Mouse (Mus musculus): ENCODE data around the gene Arhgap42. TPM values are rescaled to one million over a fixed set of nuclear protein-coding genes. Genes with fewer than 3 reads are reported as not detected.

Arhgap42 gene
- polyA plus RNA-seq, 1 experiment = 16.1 TPM

DNA sequence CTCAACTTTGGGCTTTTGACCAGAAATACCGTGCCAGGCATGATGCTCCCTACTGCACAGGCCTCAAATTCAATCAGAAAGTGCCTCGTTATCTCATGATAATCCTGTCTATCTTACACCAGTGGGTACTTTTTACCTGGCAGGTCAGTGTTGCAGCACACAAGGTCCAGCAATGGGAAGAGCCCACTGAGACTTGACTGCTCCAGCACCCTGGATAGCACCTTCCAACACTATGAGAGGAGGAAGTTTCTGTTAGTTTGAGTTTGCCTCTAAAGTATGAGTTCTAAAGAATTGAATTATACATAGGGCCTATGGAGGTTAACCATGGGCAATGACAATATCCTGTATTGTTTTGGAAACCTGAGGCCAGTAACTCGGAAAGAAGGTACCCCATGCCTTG is 256.6 kb downstream of the Arhgap42 start:
- Histone ChIP-seq H3K4me1 (ENCODE audit: control insufficient read depth, insufficient read depth, low read length) (no peaks in the 10 kb centered on the region), H3K9me3 (replicated peaks; ENCODE audit: control insufficient read depth, insufficient read depth, low read length, poor library complexity, severe bottlenecking) (no peaks in the 10 kb centered on the region), H3K36me3 (ENCODE audit: control insufficient read depth, insufficient read depth, low read length, poor library complexity, severe bottlenecking) (no peaks in the 10 kb centered on the region), H3K27ac (ENCODE audit: insufficient read depth, low read length) (no peak overlapping the region), H3K9ac (ENCODE audit: low read depth, poor library complexity, severe bottlenecking) (no peak overlapping the region), H3K4me3 (ENCODE audit: low read depth, low read length) (no peak overlapping the region), H3K27me3 (ENCODE audit: control insufficient read depth, insufficient read depth, low read length, poor library complexity, severe bottlenecking) (no peaks in the 10 kb centered on the region)
- TF ChIP-seq EP300 (IDR thresholded peaks at IDR 0.05; ENCODE audit: insufficient read depth, low read depth, low read length) (no peak), POLR2A (IDR thresholded peaks at IDR 0.05; ENCODE audit: insufficient read depth, low read length) (no peak), CTCF (IDR thresholded peaks at IDR 0.05; ENCODE audit: low read depth, low read length) (no peak)

- H3K27ac ChIP-seq (ENCODE audit: insufficient read depth, low read length) = no peak overlapping the region
- no peaks in the 10 kb centered on the region for H3K36me3 ChIP-seq (ENCODE audit: control insufficient read depth, insufficient read depth, low read length, poor library complexity, severe bottlenecking)
- H3K9me3 ChIP-seq (replicated peaks; ENCODE audit: control insufficient read depth, insufficient read depth, low read length, poor library complexity, severe bottlenecking) = no peaks in the 10 kb centered on the region
- TF ChIP-seq POLR2A (IDR thresholded peaks at IDR 0.05; ENCODE audit: insufficient read depth, low read length) (no peak), EP300 (IDR thresholded peaks at IDR 0.05; ENCODE audit: insufficient read depth, low read depth, low read length) (no peak), CTCF (IDR thresholded peaks at IDR 0.05; ENCODE audit: low read depth, low read length) (no peak)
- no peaks in the 10 kb centered on the region for H3K4me1 ChIP-seq (ENCODE audit: control insufficient read depth, insufficient read depth, low read length)
- H3K9ac ChIP-seq (ENCODE audit: low read depth, poor library complexity, severe bottlenecking) = no peak overlapping the region
- H3K4me3 ChIP-seq (ENCODE audit: low read depth, low read length) = no peak overlapping the region
- no peaks in the 10 kb centered on the region for H3K27me3 ChIP-seq (ENCODE audit: control insufficient read depth, insufficient read depth, low read length, poor library complexity, severe bottlenecking)
Observed at GRCm38 (mm10) chr9:8977775-8978174, 261.1 kb downstream of the Arhgap42 start.

- no peaks in the 10 kb centered on the region for H3K27me3 ChIP-seq (ENCODE audit: control insufficient read depth, insufficient read depth, low read length, poor library complexity, severe bottlenecking)
- TF ChIP-seq CTCF (IDR thresholded peaks at IDR 0.05; ENCODE audit: low read depth, low read length) (no peak), EP300 (IDR thresholded peaks at IDR 0.05; ENCODE audit: insufficient read depth, low read depth, low read length) (no peak), POLR2A (IDR thresholded peaks at IDR 0.05; ENCODE audit: insufficient read depth, low read length) (no peak)
- H3K4me1 ChIP-seq (ENCODE audit: control insufficient read depth, insufficient read depth, low read length) = no peaks in the 10 kb centered on the region
- H3K9me3 ChIP-seq (replicated peaks; ENCODE audit: control insufficient read depth, insufficient read depth, low read length, poor library complexity, severe bottlenecking) = 0 out of 2 replicates have a peak, but pooled peaks cover 2% of the 10 kb centered on the region
- no peak within 1 kb of the TSS for H3K4me3 ChIP-seq (ENCODE audit: low read depth, low read length)
- no peak within 1 kb of the TSS for H3K27ac ChIP-seq (ENCODE audit: insufficient read depth, low read length)
- no peak within 1 kb of the TSS for H3K9ac ChIP-seq (ENCODE audit: low read depth, poor library complexity, severe bottlenecking)
- no peaks in the 10 kb centered on the region for H3K36me3 ChIP-seq (ENCODE audit: control insufficient read depth, insufficient read depth, low read length, poor library complexity, severe bottlenecking)
Observed at GRCm38 (mm10) chr9:8971491-8971890, 267.4 kb downstream of the Arhgap42 start, which contains the start of gene Gm16485. Gene Gm16485, plus strand, starts transcription at chr9:8971791.

- no peak for TF ChIP-seq EP300 (IDR thresholded peaks at IDR 0.05; ENCODE audit: insufficient read depth, low read depth, low read length)
- TF ChIP-seq POLR2A (IDR thresholded peaks at IDR 0.05; ENCODE audit: insufficient read depth, low read length) = no peak
- TF ChIP-seq CTCF (IDR thresholded peaks at IDR 0.05; ENCODE audit: low read depth, low read length) = no peak
- Histone ChIP-seq H3K27me3 (ENCODE audit: control insufficient read depth, insufficient read depth, low read length, poor library complexity, severe bottlenecking) (no peaks in the 10 kb centered on the region), H3K36me3 (ENCODE audit: control insufficient read depth, insufficient read depth, low read length, poor library complexity, severe bottlenecking) (no peaks in the 10 kb centered on the region), H3K9ac (ENCODE audit: low read depth, poor library complexity, severe bottlenecking) (no peak overlapping the region), H3K27ac (ENCODE audit: insufficient read depth, low read length) (no peak overlapping the region), H3K4me1 (ENCODE audit: control insufficient read depth, insufficient read depth, low read length) (no peaks in the 10 kb centered on the region), H3K9me3 (replicated peaks; ENCODE audit: control insufficient read depth, insufficient read depth, low read length, poor library complexity, severe bottlenecking) (0 out of 2 replicates have a peak, but pooled peaks cover 2% of the 10 kb centered on the region), H3K4me3 (ENCODE audit: low read depth, low read length) (no peak overlapping the region)
Observed at GRCm38 (mm10) chr9:8970240-8970639, 268.7 kb downstream of the Arhgap42 start.

DNA sequence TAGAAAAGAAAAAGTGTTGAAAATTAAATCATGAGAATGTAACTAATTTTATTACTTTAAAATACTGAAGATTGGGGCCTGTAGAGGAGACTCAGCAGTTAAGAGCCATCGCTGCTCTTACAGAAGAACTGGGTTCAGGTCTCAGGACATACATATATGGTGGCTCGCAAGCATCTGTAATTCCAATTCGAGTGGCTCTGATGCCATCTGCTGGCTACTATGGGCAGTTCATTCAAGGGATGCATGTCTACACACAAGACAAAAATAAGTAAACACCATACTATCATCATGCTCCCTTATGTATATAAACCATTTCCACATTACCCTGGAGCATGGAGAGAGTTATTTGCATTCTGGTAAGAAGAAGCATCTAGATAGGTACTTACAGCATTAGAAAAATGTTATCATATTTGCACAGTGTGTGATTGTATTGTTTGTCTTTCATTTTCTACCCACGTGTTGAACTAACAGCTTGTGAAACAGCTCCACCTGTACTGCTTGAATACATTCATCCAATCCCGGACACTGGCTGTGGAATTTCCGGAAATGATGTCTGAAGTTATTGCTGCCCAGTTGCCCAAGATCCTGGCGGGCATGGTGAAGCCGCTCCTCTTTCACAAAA is 274.3 kb downstream of the Arhgap42 start:
- Histone ChIP-seq H3K27me3 (ENCODE audit: control insufficient read depth, insufficient read depth, low read length, poor library complexity, severe bottlenecking) (no peaks in the 10 kb centered on the region), H3K27ac (ENCODE audit: insufficient read depth, low read length) (no peak overlapping the region), H3K4me3 (ENCODE audit: low read depth, low read length) (no peak overlapping the region), H3K36me3 (ENCODE audit: control insufficient read depth, insufficient read depth, low read length, poor library complexity, severe bottlenecking) (no peaks in the 10 kb centered on the region), H3K4me1 (ENCODE audit: control insufficient read depth, insufficient read depth, low read length) (no peaks in the 10 kb centered on the region), H3K9ac (ENCODE audit: low read depth, poor library complexity, severe bottlenecking) (no peak overlapping the region), H3K9me3 (replicated peaks; ENCODE audit: control insufficient read depth, insufficient read depth, low read length, poor library complexity, severe bottlenecking) (no peaks in the 10 kb centered on the region)
- no peak for TF ChIP-seq CTCF (IDR thresholded peaks at IDR 0.05; ENCODE audit: low read depth, low read length)
- no peak for TF ChIP-seq EP300 (IDR thresholded peaks at IDR 0.05; ENCODE audit: insufficient read depth, low read depth, low read length)
- TF ChIP-seq POLR2A (IDR thresholded peaks at IDR 0.05; ENCODE audit: insufficient read depth, low read length) = no peak

GRCm38 (mm10) chr9:8953306-8953705 is 285.6 kb downstream of the Arhgap42 start:
- TF ChIP-seq EP300 (IDR thresholded peaks at IDR 0.05; ENCODE audit: insufficient read depth, low read depth, low read length) (no peak), POLR2A (IDR thresholded peaks at IDR 0.05; ENCODE audit: insufficient read depth, low read length) (no peak), CTCF (IDR thresholded peaks at IDR 0.05; ENCODE audit: low read depth, low read length) (no peak)
- H3K27me3 ChIP-seq (ENCODE audit: control insufficient read depth, insufficient read depth, low read length, poor library complexity, severe bottlenecking) = no peaks in the 10 kb centered on the region

More at GRCm38 (mm10) chr9:8953306-8953705, 285.6 kb downstream of the Arhgap42 start:
- no peaks in the 10 kb centered on the region for H3K4me1 ChIP-seq (ENCODE audit: control insufficient read depth, insufficient read depth, low read length)
- no peaks in the 10 kb centered on the region for H3K36me3 ChIP-seq (ENCODE audit: control insufficient read depth, insufficient read depth, low read length, poor library complexity, severe bottlenecking)
- no peak overlapping the region for H3K4me3 ChIP-seq (ENCODE audit: low read depth, low read length)
- H3K27ac ChIP-seq (ENCODE audit: insufficient read depth, low read length) = no peak overlapping the region
- no peak overlapping the region for H3K9ac ChIP-seq (ENCODE audit: low read depth, poor library complexity, severe bottlenecking)
- H3K9me3 ChIP-seq (replicated peaks; ENCODE audit: control insufficient read depth, insufficient read depth, low read length, poor library complexity, severe bottlenecking) = no peaks in the 10 kb centered on the region

Measured in ES-Bruce4 (cell line).